Mouse (Mus musculus) mouse embryonic stem cell (cell line): ENCODE data around the gene Mamdc4.

Experiments used
- in situ Hi-C, 2 experiments: fragments of 300-500 bp; cut with MboI; formaldehyde crosslinking; loops; 1 replicate in 1 of 2; 3 replicates in 1 of 2; pipeline ENCODE4 v1.14.3; 2019 to 2020; ENCODE audit warnings: low sequenced_read_pairs in 2 of 2, low pct_unique_long_range_greater_than_20kb in 1 of 2, mixed read lengths in 1 of 2; ENCODE audit not compliant: unreplicated experiment in 1 of 2

Mamdc4 gene

DNA sequence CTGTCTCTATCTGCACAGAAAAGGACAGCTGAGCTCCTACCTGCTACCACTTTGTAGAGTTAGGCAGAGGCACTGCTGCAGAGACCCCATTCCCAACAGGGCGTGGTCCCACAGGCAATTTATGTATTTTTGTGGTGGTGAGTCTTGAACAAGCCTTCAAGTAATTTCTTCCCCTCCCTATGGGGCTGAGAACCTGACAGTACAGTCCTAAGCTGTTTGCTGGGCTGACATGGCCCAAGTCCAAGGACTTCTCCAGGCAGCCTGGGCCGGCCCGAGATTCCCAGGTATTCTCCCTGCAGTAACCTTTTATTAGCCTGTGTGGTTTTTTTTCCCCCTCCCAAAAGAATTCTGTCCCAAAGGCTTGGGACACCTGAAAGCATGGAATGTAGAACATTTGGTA lies 9.5 kb upstream of the Mamdc4 start:
- in situ Hi-C loops, result no loop called here

- in situ Hi-C loops, result no loop called here
Observed at GRCm38 (mm10) chr2:25583571-25583970, 8.9 kb upstream of the Mamdc4 start.

- in situ Hi-C loops, result no loop called here
Observed at GRCm38 (mm10) chr2:25583120-25583481, 8.5 kb upstream of the Mamdc4 start.

DNA sequence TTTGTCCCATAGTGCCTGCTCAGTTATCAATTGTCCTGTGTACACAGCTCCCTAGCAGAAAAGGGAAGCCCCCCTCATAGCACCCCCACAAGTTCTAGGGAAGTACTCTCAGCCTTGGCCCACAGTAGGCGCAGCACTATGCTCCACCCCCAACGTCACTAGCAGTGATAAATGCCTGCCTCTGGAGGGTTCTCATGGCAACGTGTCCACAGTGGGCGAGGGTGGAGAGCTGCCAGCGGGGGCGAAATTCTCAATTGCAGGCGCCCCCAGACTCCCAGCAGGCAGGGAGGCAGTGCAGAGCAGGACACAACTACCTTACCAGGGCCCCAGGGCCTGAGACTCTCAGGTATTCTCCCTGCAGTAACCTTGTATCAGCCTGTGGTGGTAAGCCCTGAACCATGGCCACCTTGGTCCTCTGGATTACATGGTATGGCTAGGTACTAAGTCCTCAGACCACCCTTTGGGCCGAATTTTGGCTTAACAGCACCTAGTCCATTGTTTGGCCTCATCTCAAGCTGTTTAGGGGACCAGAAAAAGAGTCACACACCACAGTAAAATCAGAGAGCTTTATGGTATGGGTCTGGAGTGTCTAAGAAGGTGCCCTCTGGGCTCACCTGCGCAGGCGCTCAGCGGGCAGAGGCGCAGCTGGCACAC lies 7.9 kb upstream of the Mamdc4 start:
- in situ Hi-C loops, result no loop called here

- in situ Hi-C loops, result no loop called here
Observed at GRCm38 (mm10) chr2:25581901-25582301, 7.3 kb upstream of the Mamdc4 start.

- in situ Hi-C loops, result no loop called here
Observed at GRCm38 (mm10) chr2:25581294-25581864, 6.7 kb upstream of the Mamdc4 start, which contains the start of gene Ajm1. Ajm1 (minus strand) TSS chr2:25581757.

DNA sequence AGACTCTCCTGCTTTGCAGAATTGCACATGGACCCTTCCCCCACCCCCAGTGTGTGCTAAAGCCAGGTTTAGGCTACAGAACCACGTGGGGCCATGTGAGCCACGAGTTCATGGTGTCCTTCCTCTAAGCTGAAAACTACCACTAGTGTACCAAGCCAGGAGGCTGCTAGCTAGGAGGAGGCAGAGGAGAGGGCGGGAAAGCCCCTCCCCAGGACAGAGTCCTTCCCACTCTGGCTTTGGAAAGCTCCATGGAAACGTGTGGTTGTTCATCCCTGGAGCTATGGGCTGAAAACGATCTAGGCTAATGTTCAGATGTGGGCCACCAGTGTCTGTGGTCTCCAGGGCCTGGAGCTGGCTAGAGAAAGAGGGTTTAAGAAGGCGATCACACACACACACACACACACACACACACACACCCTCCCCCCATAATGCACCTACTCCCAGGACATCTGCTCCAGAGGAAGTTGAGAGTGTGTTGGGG lies 6.0 kb upstream of the Mamdc4 start:
- in situ Hi-C loops, result no loop called here

- in situ Hi-C loops, result no loop called here
Observed at GRCm38 (mm10) chr2:25579737-25580460, 5.3 kb upstream of the Mamdc4 start.

DNA sequence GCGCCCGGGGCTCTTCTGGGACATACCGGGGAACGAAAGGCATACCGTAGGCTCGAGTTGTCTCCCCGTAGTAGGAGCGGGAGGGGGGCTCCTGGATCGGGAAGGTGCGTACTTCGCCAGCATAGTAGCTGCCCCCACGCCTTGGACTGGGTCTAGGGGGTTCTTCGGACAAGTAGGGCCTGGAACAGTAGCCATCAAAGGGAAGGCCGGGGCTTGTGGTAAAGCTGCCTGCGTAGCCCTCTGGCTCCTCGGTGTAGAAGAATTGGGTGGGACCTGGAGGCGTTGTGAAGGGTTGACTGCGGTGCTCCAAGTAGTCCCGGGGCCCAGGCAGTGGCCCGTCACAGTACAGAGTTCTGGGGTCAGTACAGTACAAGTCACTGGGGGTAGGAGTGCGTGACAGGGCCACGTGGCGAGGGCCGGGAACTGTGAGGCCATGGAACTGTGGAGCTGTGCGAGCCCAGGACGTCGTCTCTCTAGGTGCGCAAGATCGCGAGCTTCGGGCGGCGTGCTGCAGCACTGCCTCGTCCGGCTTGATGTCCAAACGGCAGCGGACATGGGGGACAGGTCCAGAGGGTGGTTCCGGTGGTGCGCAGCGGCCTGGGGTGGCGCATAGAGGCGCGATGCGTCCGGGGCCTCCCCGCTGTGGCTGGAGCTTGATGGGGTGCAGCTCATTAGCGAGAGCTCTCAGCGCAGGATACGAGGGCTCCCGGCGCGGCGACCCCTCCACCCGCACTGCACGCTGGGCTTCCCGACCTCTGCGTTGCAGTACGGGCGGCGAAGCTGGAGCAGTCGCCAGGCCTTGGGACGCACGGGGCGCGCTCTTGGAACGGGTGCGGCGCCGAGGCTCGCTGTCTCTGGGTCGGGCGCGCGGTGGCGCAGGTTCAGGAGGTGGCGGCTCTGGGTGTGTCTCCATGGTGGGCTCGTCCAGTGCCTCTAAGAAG lies 4.4 kb upstream of the Mamdc4 start:
- in situ Hi-C loops, result no loop called here

GRCm38 (mm10) chr2:25577951-25578795 lies 3.5 kb upstream of the Mamdc4 start:
- in situ Hi-C loops, result no loop called here

DNA sequence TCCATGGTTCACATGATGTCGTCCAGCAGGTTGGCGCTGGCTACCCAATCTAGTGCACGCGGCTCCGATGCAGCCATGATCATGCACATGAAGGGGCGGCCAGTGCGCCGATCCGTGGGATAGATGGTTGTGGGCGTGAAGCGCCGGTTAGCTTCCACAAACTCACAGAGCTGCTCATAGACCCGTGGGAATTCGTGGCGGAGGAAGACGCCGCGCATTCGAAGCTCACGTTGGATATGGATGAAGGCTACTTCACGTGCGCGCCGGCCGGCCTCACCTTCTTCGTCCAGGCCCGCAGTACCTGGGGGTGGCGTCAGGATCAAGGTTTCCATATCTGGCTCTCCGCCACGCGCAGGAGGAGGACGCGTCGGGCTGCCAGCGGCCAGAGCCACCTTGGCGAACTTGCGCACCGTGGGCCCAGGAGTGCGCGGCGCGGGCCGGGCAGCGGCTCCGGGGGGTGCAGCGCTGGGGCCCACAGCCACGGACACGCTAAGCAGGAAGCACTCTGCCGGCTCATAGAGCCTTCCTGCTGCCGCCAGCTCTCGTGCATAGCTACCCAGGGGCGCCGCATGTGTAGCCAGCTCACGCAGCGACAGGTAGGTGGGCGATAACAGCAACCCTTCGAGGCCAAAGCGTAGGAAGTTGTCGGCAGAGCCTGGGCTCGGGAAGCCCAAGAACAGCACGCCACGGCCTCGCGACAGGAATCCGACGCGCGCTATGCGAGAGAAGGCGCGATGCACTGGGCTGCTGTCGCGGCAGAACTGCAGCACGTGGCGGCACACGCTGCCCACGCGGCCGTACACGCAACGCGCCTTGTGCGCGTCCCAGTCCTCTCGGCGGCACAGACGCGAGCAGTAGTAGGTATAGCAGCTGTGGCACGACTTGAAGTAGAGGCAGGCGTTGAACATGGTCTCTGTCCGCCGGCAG lies 2.6 kb upstream of the Mamdc4 start:
- in situ Hi-C loops, result no loop called here

DNA sequence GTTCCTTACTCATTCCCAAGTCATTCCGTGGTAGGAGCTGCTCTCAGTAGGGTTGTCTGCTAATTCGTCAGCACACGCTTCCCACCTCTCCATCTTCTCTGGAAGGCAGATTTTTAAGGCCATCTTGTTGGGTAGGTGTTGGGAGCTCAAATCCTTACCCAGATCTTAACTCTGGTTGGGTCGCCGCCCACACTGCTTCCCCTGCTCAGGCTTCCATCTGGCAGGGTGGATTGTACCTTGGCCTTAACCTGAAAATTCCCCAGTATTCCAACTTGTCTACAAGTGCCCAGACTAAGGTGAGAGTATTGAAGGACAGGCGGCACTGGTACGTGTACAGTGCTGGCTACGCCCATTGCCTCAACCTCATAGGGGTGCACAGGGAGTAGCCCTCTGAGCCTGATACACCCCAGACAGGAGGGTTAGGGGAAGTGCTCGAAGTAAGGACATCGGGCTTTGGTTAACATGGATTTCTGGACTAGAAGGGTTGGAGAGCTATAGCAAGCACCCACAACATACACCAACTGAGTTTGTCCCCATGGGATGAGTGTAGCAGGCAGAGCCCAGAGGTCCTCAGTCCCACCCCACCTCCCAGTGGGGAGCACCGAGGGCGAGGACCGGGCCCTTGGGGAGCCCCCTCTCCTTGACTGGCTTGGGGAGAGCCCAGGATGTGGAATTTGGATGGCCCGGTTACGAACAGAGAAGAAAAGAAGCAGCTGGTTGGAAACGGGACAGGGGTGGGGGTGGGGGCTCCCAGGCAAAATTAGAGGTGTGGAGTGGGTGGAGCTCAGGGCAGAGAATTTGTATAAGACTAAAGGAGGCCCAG lies 1.6 kb upstream of the Mamdc4 start:
- in situ Hi-C loops, result no loop called here

GRCm38 (mm10) chr2:25575432-25576027 lies 885 bp upstream of the Mamdc4 start:
- in situ Hi-C loops, result no loop called here

- in situ Hi-C loops, result no loop called here
Observed at GRCm38 (mm10) chr2:25574136-25574535, 509 bp downstream of the Mamdc4 start.

DNA sequence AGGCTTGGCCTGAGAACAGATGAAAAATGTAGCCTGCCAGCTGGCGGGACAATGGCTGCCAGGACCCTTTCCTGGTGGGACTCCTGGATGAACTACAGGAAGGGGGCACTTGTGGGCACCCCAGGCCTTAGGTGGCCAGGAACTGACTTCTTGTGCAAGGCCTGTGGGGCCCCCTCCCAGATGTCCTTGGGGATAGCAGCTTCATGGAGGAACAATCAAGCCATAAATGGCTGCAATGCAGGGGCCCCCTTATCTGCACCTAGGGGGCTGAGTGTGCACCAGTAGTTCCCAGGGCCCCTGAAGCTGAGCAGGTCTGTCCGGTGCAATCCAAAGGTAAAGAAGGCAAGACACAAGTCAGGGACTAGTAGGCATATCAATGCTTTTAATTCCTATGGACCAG lies 1.6 kb downstream of the Mamdc4 start:
- in situ Hi-C loops, result no loop called here

GRCm38 (mm10) chr2:25571221-25571620 lies 3.4 kb downstream of the Mamdc4 start:
- in situ Hi-C loops, result no loop called here
